Mouse (Mus musculus) CH12.LX (cell line): ENCODE data around the gene Tmem30c. TPM values are rescaled to one million over a fixed set of nuclear protein-coding genes. Genes with fewer than 3 reads are reported as not detected.

Experiments
- DNase-seq: peaks from one replicate; pipeline ENCODE4 v3.0.0-alpha.2; 2013; ENCODE audit errors: extremely low read depth
- H3K27ac ChIP-seq: 2 replicates; pipeline ENCODE4 v1.5.1; 2012; ENCODE audit warnings: low read depth, mild to moderate bottlenecking, control low read depth, moderate library complexity; ENCODE audit not compliant: insufficient read depth
- H3K27me3 ChIP-seq: replicated peaks from 2 replicates; pipeline ENCODE3; 2012; ENCODE audit warnings: inconsistent platforms
- H3K36me3 ChIP-seq, 2 experiments: replicated peaks in 1 of 2; 2 replicates each; pipeline versions ENCODE3 to v1.6.1; 2012; ENCODE audit warnings: inconsistent platforms in 1 of 2, low read length in 1 of 2, mild to moderate bottlenecking in 1 of 2, mixed read lengths in 1 of 2, moderate library complexity in 1 of 2; ENCODE audit not compliant: control insufficient read depth in 1 of 2, insufficient read depth in 1 of 2
- H3K4me1 ChIP-seq, 2 experiments: 2 replicates each; pipeline ENCODE4 v1.6.1; 2012; ENCODE audit warnings: inconsistent platforms in 1 of 2, moderate library complexity in 1 of 2; ENCODE audit not compliant: insufficient read depth in 2 of 2, control insufficient read depth in 1 of 2
- H3K4me2 ChIP-seq: 2 replicates; pipeline ENCODE4 v1.6.1; 2012; ENCODE audit warnings: low read depth, mild to moderate bottlenecking, control low read depth; ENCODE audit not compliant: poor library complexity, insufficient read depth, severe bottlenecking
- H3K4me3 ChIP-seq, 3 experiments: fragments of 150-350 bp in 1 of 3; sonication (generic) in 1 of 3; replicated peaks in 1 of 3; 2 replicates each; pipeline versions ENCODE3 to v1.5.1; 2011 to 2012; ENCODE audit warnings: low read depth in 2 of 3, low read length in 2 of 3, mild to moderate bottlenecking in 2 of 3, moderate library complexity in 2 of 3, control low read depth in 1 of 3, improper control_type of control experiment in 1 of 3, inconsistent platforms in 1 of 3, mixed read lengths in 1 of 3; ENCODE audit not compliant: poor library complexity in 1 of 3
- H3K79me2 ChIP-seq: replicated peaks from 2 replicates; pipeline ENCODE4 v1.6.1; 2012; ENCODE audit warnings: mild to moderate bottlenecking, moderate library complexity; ENCODE audit not compliant: control insufficient read depth, poor library complexity, insufficient read depth, severe bottlenecking; ENCODE audit errors: extremely low read depth
- H3K9ac ChIP-seq: 2 replicates; pipeline ENCODE4 v1.6.1; 2012; ENCODE audit warnings: low read depth, mild to moderate bottlenecking, control low read depth, moderate library complexity; ENCODE audit not compliant: insufficient read depth
- H3K9me3 ChIP-seq: replicated peaks from 2 replicates; pipeline ENCODE3; 2012; ENCODE audit warnings: low read length, inconsistent platforms, mixed read lengths
- CHD1 ChIP-seq: IDR thresholded peaks from 2 replicates; pipeline ENCODE4 v1.6.1; 2012; ENCODE audit warnings: low read depth, low read length, improper control_type of control experiment, inconsistent platforms
- CHD2 ChIP-seq: IDR thresholded peaks from 2 replicates; pipeline ENCODE4 v1.6.1; 2011; ENCODE audit warnings: low read length, improper control_type of control experiment
- E2F4 ChIP-seq: IDR thresholded peaks from 2 replicates; pipeline ENCODE4 v1.6.1; 2011; ENCODE audit warnings: low read depth, low read length, improper control_type of control experiment; ENCODE audit not compliant: insufficient replicate concordance
- ELF1 ChIP-seq: IDR thresholded peaks from 2 replicates; pipeline ENCODE4 v1.6.1; 2014; ENCODE audit warnings: low read depth, mild to moderate bottlenecking, inconsistent platforms, low read length, improper control_type of control experiment
- EP300 ChIP-seq: IDR thresholded peaks from 2 replicates; pipeline ENCODE4 v1.6.1; 2011; ENCODE audit warnings: low read length, improper control_type of control experiment
- ETS1 ChIP-seq: conservative IDR thresholded peaks from 2 replicates; pipeline ENCODE4 v1.6.1; 2012; ENCODE audit warnings: low read depth, mild to moderate bottlenecking, inconsistent platforms, low read length, improper control_type of control experiment, moderate library complexity
- GABPA ChIP-seq: IDR thresholded peaks from 2 replicates; pipeline ENCODE4 v1.6.1; 2012; ENCODE audit warnings: low read depth, low read length, improper control_type of control experiment, inconsistent platforms; ENCODE audit not compliant: insufficient replicate concordance
- HCFC1 ChIP-seq: IDR thresholded peaks from 2 replicates; pipeline ENCODE4 v1.6.1; 2012; ENCODE audit warnings: low read depth, mild to moderate bottlenecking, inconsistent platforms, low read length, improper control_type of control experiment
- KAT2A ChIP-seq: IDR thresholded peaks from 2 replicates; pipeline ENCODE4 v1.6.1; 2012; ENCODE audit warnings: low read length, improper control_type of control experiment, inconsistent platforms; ENCODE audit not compliant: insufficient replicate concordance
- MAFK ChIP-seq: IDR thresholded peaks from 2 replicates; pipeline ENCODE4 v1.6.1; 2011; ENCODE audit warnings: low read length, improper control_type of control experiment; ENCODE audit not compliant: insufficient replicate concordance
- MAZ ChIP-seq: IDR thresholded peaks from 2 replicates; pipeline ENCODE4 v1.6.1; 2012; ENCODE audit warnings: low read depth, mild to moderate bottlenecking, inconsistent platforms, low read length, improper control_type of control experiment, moderate library complexity
- MYC ChIP-seq: IDR thresholded peaks from 2 replicates; pipeline ENCODE4 v1.6.1; 2011; ENCODE audit warnings: low read depth, mild to moderate bottlenecking, improper control_type of control experiment, low read length
- NELFE ChIP-seq: IDR thresholded peaks from 2 replicates; pipeline ENCODE4 v1.6.1; 2011; ENCODE audit warnings: low read depth, low read length, improper control_type of control experiment
- NRF1 ChIP-seq: IDR thresholded peaks from 2 replicates; pipeline ENCODE4 v1.6.1; 2014; ENCODE audit warnings: low read depth, mild to moderate bottlenecking, inconsistent platforms, low read length, improper control_type of control experiment, moderate library complexity
- POLR2AphosphoS2 ChIP-seq: IDR thresholded peaks from 2 replicates; pipeline ENCODE4 v1.6.1; 2011; ENCODE audit warnings: low read depth, low read length, improper control_type of control experiment
- SIN3A ChIP-seq: IDR thresholded peaks from 2 replicates; pipeline ENCODE4 v1.6.1; 2012; ENCODE audit warnings: low read length, improper control_type of control experiment, inconsistent platforms
- USF1 ChIP-seq: IDR thresholded peaks from 2 replicates; pipeline ENCODE4 v1.6.1; 2014; ENCODE audit warnings: low read depth, mild to moderate bottlenecking, inconsistent platforms, low read length, improper control_type of control experiment
- ZKSCAN1 ChIP-seq: IDR thresholded peaks from 2 replicates; pipeline ENCODE4 v1.6.1; 2012; ENCODE audit warnings: low read depth, inconsistent platforms, low read length, improper control_type of control experiment, borderline replicate concordance
- ZNF384 ChIP-seq: IDR thresholded peaks from 2 replicates; pipeline ENCODE4 v1.6.1; 2012; ENCODE audit warnings: low read depth, low read length, improper control_type of control experiment, inconsistent platforms
- dilution Hi-C: fragments of 300-500 bp; cut with MboI; formaldehyde crosslinking; loops from 2 replicates; pipeline ENCODE4 v1.14.3; 2020; ENCODE audit warnings: low sequenced_read_pairs; ENCODE audit not compliant: extremely low pct_unique_long_range_greater_than_20kb, extremely low pct_ligation_motif_present
- in situ Hi-C: fragments of 300-500 bp; cut with MboI; formaldehyde crosslinking; loops from 3 replicates; pipeline ENCODE4 v1.14.3; 2019; ENCODE audit warnings: low sequenced_read_pairs, low pct_ligation_motif_present, low pct_unique_long_range_greater_than_20kb, mixed read lengths
- polyA plus RNA-seq: library from polyadenylated mRNA; unstranded; fragments of >175 nt; gene quantifications from 2 replicates; pipeline ENCODE4 v1.2.1, GENCODE M21; 2012; ENCODE audit warnings: low read depth; ENCODE audit not compliant: insufficient read length
- total RNA-seq, 2 experiments: library from RNA; depleted of rRNA; stranded (reverse); fragments of 300-350 nt in 1 of 2; fragments of >200 nt in 1 of 2; gene quantifications; 2 replicates each; pipeline ENCODE4 v1.2.3; 2012 to 2014

The Tmem30c gene
- total and polyA plus RNA-seq, 3 experiments: 0.07 to 0.16 TPM; not detected in 1

DNA sequence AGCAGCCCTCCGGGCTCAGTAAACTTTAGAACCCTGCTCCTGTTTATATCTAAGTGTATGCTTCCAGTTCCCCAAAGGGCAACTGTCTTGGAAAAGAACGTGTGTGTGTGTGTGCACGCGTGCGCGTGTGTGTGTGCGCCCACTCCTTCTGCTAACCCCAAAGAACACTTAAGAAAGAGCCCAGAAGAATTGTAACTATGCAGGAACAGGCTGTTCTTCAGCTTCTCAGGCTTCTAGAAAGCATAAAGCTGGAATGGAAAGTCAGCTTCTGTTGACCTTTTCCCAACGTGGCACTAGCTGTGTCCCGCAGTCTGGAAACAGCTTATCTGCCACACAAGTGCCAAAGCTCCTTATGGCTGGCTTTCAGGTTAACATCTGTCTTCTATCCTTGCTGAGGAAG, 22.4 kb upstream of the Tmem30c start:
- H3K4me2 ChIP-seq: no peak overlapping the region
- no peaks in the 10 kb centered on the region for H3K27me3 ChIP-seq
- no peak for DNase-seq
- no peak overlapping the region for H3K9ac ChIP-seq
- H3K27ac ChIP-seq: no peak overlapping the region
- peaks cover 3 to 33% of the 10 kb centered on the region in 2 experiments for H3K36me3 ChIP-seq
- peaks cover 0 to 7% of the 10 kb centered on the region in 2 experiments; a peak in 2 of 4 replicates for H3K4me1 ChIP-seq
- no peaks in the 10 kb centered on the region for H3K9me3 ChIP-seq
- TF ChIP-seq ZKSCAN1 (no peak), NELFE (no peak), MAFK (no peak), EP300 (no peak), HCFC1 (no peak), SIN3A (no peak), GABPA (no peak), CHD1 (no peak), ZNF384 (no peak), USF1 (no peak), POLR2AphosphoS2 (no peak), CHD2 (no peak)
- TF ChIP-seq, all 38 proteins: peak for 0
- in situ Hi-C loops (no loop called here), dilution Hi-C loops (no loop called here)
- H3K4me3 ChIP-seq: no peak overlapping the region
- H3K79me2 ChIP-seq: no peaks in the 10 kb centered on the region

DNA sequence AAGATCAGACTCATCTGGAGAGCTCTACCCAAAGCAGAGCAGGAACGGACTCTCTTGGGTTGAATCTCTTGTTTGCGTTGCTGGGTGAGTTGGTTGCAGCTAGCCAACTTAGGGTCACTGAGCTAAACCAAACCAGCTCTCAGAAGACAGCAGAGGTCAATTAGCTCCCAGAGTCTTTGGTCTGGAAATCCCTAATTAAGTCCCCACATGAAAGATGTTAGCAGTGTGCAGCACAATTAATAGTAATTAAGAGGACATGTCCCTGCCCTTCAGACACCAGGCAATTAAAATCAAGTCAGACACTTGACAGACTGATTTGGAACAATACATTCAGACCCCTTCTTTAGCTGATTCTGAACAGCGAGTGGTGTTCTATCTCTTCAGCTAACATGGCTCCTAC, 21.6 kb upstream of the Tmem30c start:
- Histone ChIP-seq H3K4me3 (no peak overlapping the region), H3K9ac (no peak overlapping the region), H3K4me2 (no peak overlapping the region), H3K36me3 (peaks cover 3 to 40% of the 10 kb centered on the region in 2 experiments), H3K79me2 (no peaks in the 10 kb centered on the region), H3K27me3 (no peaks in the 10 kb centered on the region), H3K27ac (no peak overlapping the region), H3K9me3 (no peaks in the 10 kb centered on the region), H3K4me1 (peaks cover 0 to 7% of the 10 kb centered on the region in 2 experiments; a peak in 2 of 4 replicates)
- TF ChIP-seq MAZ: no peak
- TF ChIP-seq MYC: no peak
- TF ChIP-seq KAT2A: no peak
- no peak for TF ChIP-seq ZNF384
- TF ChIP-seq NRF1: no peak
- no peak for TF ChIP-seq CHD1
- no peak for TF ChIP-seq E2F4
- no peak for TF ChIP-seq HCFC1
- TF ChIP-seq ETS1: no peak
- TF ChIP-seq ELF1: no peak
- in situ Hi-C loops: no loop called here
- dilution Hi-C loops: no loop called here
- DNase-seq: no peak
